Mouse (Mus musculus) intestine, embryonic 16.5 days (tissue): ENCODE results near the gene Camkk1. TPM values are rescaled to one million over a fixed set of nuclear protein-coding genes. Genes with fewer than 3 reads are reported as not detected.

Source experiments
- ATAC-seq: fragments of 200-750 bp; cut with Nextera tagmentation; 2 replicates; pipeline ENCODE4 v1.8.0; 2017; ENCODE audit warnings: moderate TSS enrichment, moderate library complexity
- H3K27ac ChIP-seq: fragments of 300-500 bp; sonication (generic); 2 replicates; pipeline ENCODE4 v1.5.1; 2014; ENCODE audit warnings: mild to moderate bottlenecking, low read length
- H3K27me3 ChIP-seq: fragments of 300-500 bp; sonication (generic); replicated peaks from 2 replicates; pipeline ENCODE4 v1.6.1; 2014; ENCODE audit warnings: low read length, control low read depth, mixed read lengths; ENCODE audit not compliant: control insufficient read depth, insufficient read depth
- H3K36me3 ChIP-seq: fragments of 300-500 bp; sonication (generic); 2 replicates; pipeline ENCODE4 v1.6.1; 2014; ENCODE audit warnings: low read length, control low read depth; ENCODE audit not compliant: control insufficient read depth, insufficient read depth
- H3K4me1 ChIP-seq: fragments of 300-500 bp; sonication (generic); 2 replicates; pipeline ENCODE4 v1.6.1; 2014; ENCODE audit warnings: low read length, control low read depth, mixed read lengths; ENCODE audit not compliant: control insufficient read depth, insufficient read depth
- H3K4me2 ChIP-seq: fragments of 300-500 bp; sonication (generic); 2 replicates; pipeline ENCODE4 v1.6.1; 2014; ENCODE audit warnings: low read depth, low read length, control low read depth
- H3K4me3 ChIP-seq: fragments of 300-500 bp; sonication (generic); 2 replicates; pipeline ENCODE4 v1.5.1; 2014; ENCODE audit warnings: mild to moderate bottlenecking, low read length
- H3K9ac ChIP-seq: fragments of 300-500 bp; sonication (generic); 2 replicates; pipeline ENCODE4 v1.6.1; 2014; ENCODE audit warnings: low read depth, low read length
- H3K9me3 ChIP-seq: fragments of 300-500 bp; sonication (generic); 2 replicates; pipeline ENCODE4 v1.6.1; 2016; ENCODE audit warnings: low read length, control low read depth; ENCODE audit not compliant: control insufficient read depth
- WGBS: fragments of 180-500 bp; shearing (Covaris S2); extraction: QIAGEN DNeasy Blood & Tissue Kit; methylation state at CpG from one replicate; pipeline ENCODE4 v1.1.7; 2014; 5-methylcytosine and 5-hydroxymethylcytosine counted together
- polyA plus RNA-seq: library from polyadenylated mRNA; unstranded; fragments of >200 nt; fragmentation: Nextera tagmentation; extraction: Ambion mirVana; gene quantifications from 2 replicates; pipeline ENCODE4 v1.2.1, GENCODE M21; 2015

The Camkk1 gene
- polyA plus RNA-seq, 1 experiment from 2014 or later = 8.9 TPM

GRCm38 (mm10) chr11:73087700-73088480 is 69.1 kb downstream of the Camkk1 start:
- no peak for ATAC-seq
- Histone ChIP-seq H3K36me3 (no peaks in the 10 kb centered on the region), H3K27ac (no peak overlapping the region), H3K27me3 (no peaks in the 10 kb centered on the region), H3K4me3 (no peak overlapping the region), H3K9me3 (no peaks in the 10 kb centered on the region), H3K9ac (no peak overlapping the region), H3K4me2 (no peak overlapping the region), H3K4me1 (peaks cover 3% of the 10 kb centered on the region; the same call in 1 of the 2 replicates)
- WGBS = 70% methylated on average over 6 of the region's 6 CpGs

GRCm38 (mm10) chr11:73090283-73090682 is 71.5 kb downstream of the Camkk1 start, which contains the start of gene Itgae:
Itgae (plus strand) TSS chr11:73090583.
- Histone ChIP-seq H3K4me2 (no peak within 1 kb of the TSS), H3K9ac (no peak within 1 kb of the TSS), H3K4me3 (no peak within 1 kb of the TSS), H3K27me3 (no peaks in the 10 kb centered on the region), H3K9me3 (no peaks in the 10 kb centered on the region), H3K27ac (no peak within 1 kb of the TSS), H3K36me3 (no peaks in the 10 kb centered on the region), H3K4me1 (no peaks in the 10 kb centered on the region)
- 82% methylated on average over 4 of the region's 4 CpGs for WGBS
- no peak for ATAC-seq

GRCm38 (mm10) chr11:73090826-73091225 is 72.0 kb downstream of the Camkk1 start:
- Histone ChIP-seq H3K4me2 (no peak overlapping the region), H3K9ac (no peak overlapping the region), H3K9me3 (no peaks in the 10 kb centered on the region), H3K4me3 (no peak overlapping the region), H3K27me3 (no peaks in the 10 kb centered on the region), H3K27ac (no peak overlapping the region), H3K4me1 (no peaks in the 10 kb centered on the region), H3K36me3 (no peaks in the 10 kb centered on the region)
- WGBS = 86% methylated on average over 2 of the region's 2 CpGs
- ATAC-seq = no peak

Other genes starting within 250 kb of the Camkk1 start
- gene Cyb5d2, start 222.9 kb upstream of the Camkk1 start, polyA plus RNA-seq = 4.8 and 5.1 TPM in 2 replicates
- gene Zzef1, start 222.8 kb upstream of the Camkk1 start, polyA plus RNA-seq = 11.3 and 13.7 TPM in 2 replicates
- gene Atp2a3, start 57.8 kb upstream of the Camkk1 start, polyA plus RNA-seq = 28.1 and 28.8 TPM in 2 replicates
- gene P2rx1, start 19.9 kb upstream of the Camkk1 start, polyA plus RNA-seq = 15.7 and 16.5 TPM in 2 replicates
- gene Ncbp3, start 28.8 kb downstream of the Camkk1 start, polyA plus RNA-seq = 7.7 and 8.3 TPM in 2 replicates
- gene Itgae, start 71.6 kb downstream of the Camkk1 start, polyA plus RNA-seq = 0.37 TPM in 2 replicates
- gene Haspin, start 119.3 kb downstream of the Camkk1 start, polyA plus RNA-seq = 13.1 and 14.1 TPM in 2 replicates
- gene P2rx5, start 141.4 kb downstream of the Camkk1 start, polyA plus RNA-seq = 0.12 TPM in 1 of 2 replicates, not detected in the other
- 116 and 121 TPM in 2 replicates for gene Emc6, start 158.0 kb downstream of the Camkk1 start, polyA plus RNA-seq
- 231 and 236 TPM in 2 replicates for gene Tax1bp3, start 158.1 kb downstream of the Camkk1 start, polyA plus RNA-seq
- 36.0 and 40.9 TPM in 2 replicates for gene Ctns, start 180.0 kb downstream of the Camkk1 start, polyA plus RNA-seq
- gene Shpk, start 180.5 kb downstream of the Camkk1 start, polyA plus RNA-seq = 11.9 and 19.2 TPM in 2 replicates
- 0.12 TPM in 2 replicates for gene Trpv1, start 215.3 kb downstream of the Camkk1 start, polyA plus RNA-seq
- 0.13 and 0.16 TPM in 2 replicates for gene Trpv3, start 248.4 kb downstream of the Camkk1 start, polyA plus RNA-seq